Mouse (Mus musculus) bone marrow, adult 2 months (tissue): ENCODE data around the gene Fyb2.

Experiments
- CTCF ChIP-seq: fragments of 200-500 bp; IDR thresholded peaks from 2 replicates; pipeline ENCODE4 v1.5.1; 2011; ENCODE audit warnings: low read length, control low read depth; ENCODE audit not compliant: control insufficient read depth, insufficient read depth
- POLR2A ChIP-seq: fragments of 200-500 bp; IDR thresholded peaks from 2 replicates; pipeline ENCODE4 v1.6.1; 2011; ENCODE audit warnings: low read depth, mild to moderate bottlenecking, control low read depth, low read length, borderline replicate concordance; ENCODE audit not compliant: control insufficient read depth

GRCm38 (mm10) chr4:104894004-104894734 lies 19.1 kb upstream of the Fyb2 start:
- peak; percentile 56 for TF ChIP-seq CTCF
- no peak for TF ChIP-seq POLR2A
